Mouse (Mus musculus) gastrocnemius, postnatal 10 days (tissue): Measurements from ENCODE around the gene Rnf222. TPM values are rescaled to one million over a fixed set of nuclear protein-coding genes. Genes with fewer than 3 reads are reported as not detected.

ENCODE experiments used
- DNase-seq: peaks from one replicate; pipeline ENCODE4 v3.0.0; 2021; ENCODE audit warnings: mixed read lengths
- total RNA-seq, 2 experiments: library from RNA; stranded (reverse); gene quantifications; 2 replicates each; pipeline ENCODE4 v1.2.3; 2021

The Rnf222 gene
- total RNA-seq, 2 experiments from 2014 or later, result not detected

- no peak for DNase-seq
Measured at GRCm38 (mm10) chr11:68890625-68891024, 2.3 kb downstream of the Rnf222 start.

- DNase-seq, result no peak
Measured at GRCm38 (mm10) chr11:68891823-68892222, 3.5 kb downstream of the Rnf222 start.

GRCm38 (mm10) chr11:68892233-68892832 is 4.0 kb downstream of the Rnf222 start:
- DNase-seq, result no peak

GRCm38 (mm10) chr11:68893911-68894464 is 5.6 kb downstream of the Rnf222 start:
- DNase-seq, result no peak

- no peak for DNase-seq
Measured at GRCm38 (mm10) chr11:68896247-68896646, 7.9 kb downstream of the Rnf222 start.

- DNase-seq, result no peak
Measured at GRCm38 (mm10) chr11:68897120-68897519, 8.8 kb downstream of the Rnf222 start.

GRCm38 (mm10) chr11:68897838-68898237 is 9.5 kb downstream of the Rnf222 start:
- DNase-seq, result no peak

GRCm38 (mm10) chr11:68898790-68899189 is 10.4 kb downstream of the Rnf222 start:
- DNase-seq, result no peak

- no peak for DNase-seq
Measured at GRCm38 (mm10) chr11:68899815-68900214, 11.5 kb downstream of the Rnf222 start.

GRCm38 (mm10) chr11:68900519-68901350 is 12.4 kb downstream of the Rnf222 start:
- DNase-seq, result no peak

GRCm38 (mm10) chr11:68901351-68902046 is 13.1 kb downstream of the Rnf222 start, which contains the start of gene Rpl26:
Gene Rpl26, plus strand, starts transcription at chr11:68901583.
- peak; percentile 97 for DNase-seq

- DNase-seq, result no peak
Measured at GRCm38 (mm10) chr11:68902047-68902364, 13.7 kb downstream of the Rnf222 start.

- DNase-seq, result no peak
Measured at GRCm38 (mm10) chr11:68902367-68902766, 14.0 kb downstream of the Rnf222 start.

- no peak for DNase-seq
Measured at GRCm38 (mm10) chr11:68902823-68903222, 14.5 kb downstream of the Rnf222 start.

- no peak for DNase-seq
Measured at GRCm38 (mm10) chr11:68903775-68904174, 15.4 kb downstream of the Rnf222 start.

GRCm38 (mm10) chr11:68904375-68905137 is 16.2 kb downstream of the Rnf222 start:
- DNase-seq, result peak; percentile 72

GRCm38 (mm10) chr11:68905138-68905531 is 16.8 kb downstream of the Rnf222 start:
- no peak for DNase-seq

- DNase-seq, result no peak
Measured at GRCm38 (mm10) chr11:68905665-68906460, 17.5 kb downstream of the Rnf222 start.

- no peak for DNase-seq
Measured at GRCm38 (mm10) chr11:68906461-68906790, 18.1 kb downstream of the Rnf222 start.

- DNase-seq, result no peak
Measured at GRCm38 (mm10) chr11:68907251-68907650, 18.9 kb downstream of the Rnf222 start.

- DNase-seq, result no peak
Measured at GRCm38 (mm10) chr11:68908846-68909503, 20.6 kb downstream of the Rnf222 start.
